Mouse (Mus musculus) adrenal gland, adult 10 weeks (tissue): ENCODE measurements around the gene Adpgk. TPM values are rescaled to one million over a fixed set of nuclear protein-coding genes. Genes with fewer than 3 reads are reported as not detected.

Experiments used
- polyA plus RNA-seq: library from polyadenylated mRNA; stranded (reverse); fragments of 350-450 nt; fragmentation: Illumina TruSeq; extraction: RNeasy Lipid Tissue Mini Kit (QIAGEN cat#74804); gene quantifications from one replicate; pipeline ENCODE4 v1.2.3, GENCODE M21; 2014; ENCODE audit warnings: low read depth, low replicate concordance

The Adpgk gene
- polyA plus RNA-seq: 37.1 TPM

DNA sequence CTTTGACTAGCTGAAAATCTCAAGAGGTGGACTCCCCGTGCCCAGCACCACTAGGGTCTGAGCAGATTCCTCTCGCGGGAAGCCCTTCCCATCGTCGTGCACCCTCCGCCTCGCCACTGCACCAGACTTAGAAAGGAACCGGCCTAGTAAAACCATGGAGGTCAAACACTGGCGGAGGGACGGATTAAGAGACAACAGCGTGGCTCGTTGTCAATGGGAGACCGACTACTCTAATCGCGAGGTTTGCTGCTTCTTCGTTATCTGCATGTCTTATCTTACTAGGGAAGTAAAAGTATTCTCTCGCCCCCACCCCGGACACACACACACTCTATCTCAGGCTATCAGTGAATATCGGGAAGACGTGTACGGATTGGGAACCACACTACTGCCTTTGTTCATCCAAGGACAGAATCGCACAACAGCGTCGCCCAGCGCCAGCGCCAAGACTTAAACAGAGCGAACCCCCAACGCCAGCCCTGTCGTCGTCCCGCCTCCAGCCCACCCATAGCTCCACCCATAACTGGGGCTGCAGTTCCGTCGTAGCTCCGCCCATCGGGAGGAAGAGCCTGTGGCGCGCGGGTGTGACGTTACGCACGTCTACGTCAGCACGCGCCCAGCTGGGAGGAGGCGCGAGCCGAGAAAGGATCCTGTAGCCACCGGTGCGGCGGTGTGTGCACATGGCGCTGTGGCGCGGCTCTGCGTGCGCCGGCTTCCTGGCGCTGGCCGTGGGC lies at the start of gene Adpgk:
Gene Adpgk, plus strand, starts transcription at position 602 of the 731 bp plus-strand sequence.

DNA sequence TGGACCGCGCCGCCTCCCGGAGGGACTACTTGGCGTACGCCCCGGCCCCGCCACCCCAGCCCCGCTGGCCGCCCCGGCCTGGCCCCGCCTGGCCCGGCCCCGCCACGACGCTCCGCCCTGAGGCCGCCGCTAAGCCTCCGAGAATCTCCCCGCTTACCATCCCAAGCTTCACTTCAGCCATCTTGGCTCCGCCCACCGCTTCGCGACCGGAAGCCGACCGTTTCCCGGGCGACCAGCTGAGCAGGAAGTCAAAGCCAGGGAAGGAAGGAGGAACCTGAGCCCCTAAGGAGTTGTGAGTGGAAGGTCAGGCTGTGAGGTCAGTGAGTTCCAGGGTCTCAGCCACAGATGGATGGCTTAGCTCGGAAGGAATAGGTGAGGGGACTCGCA lies 61.9 kb downstream of the Adpgk start, which contains the start of gene Bbs4:
Gene Bbs4, minus strand, starts transcription at position 256 of the 387 bp plus-strand sequence.

Other genes starting within 250 kb of the Adpgk start
- 21.9 TPM for gene Bbs4, start 62.0 kb downstream of the Adpgk start, polyA plus RNA-seq
- gene Arih1, start 195.1 kb downstream of the Adpgk start, polyA plus RNA-seq: 185 TPM
- 45.4 TPM for gene Hexa, start 248.0 kb downstream of the Adpgk start, polyA plus RNA-seq
- gene Tmem202, start 248.3 kb downstream of the Adpgk start, polyA plus RNA-seq: 7.0 TPM